Mouse (Mus musculus): ENCODE measurements around the gene Slc29a1. TPM values are rescaled to one million over a fixed set of nuclear protein-coding genes. Genes with fewer than 3 reads are reported as not detected.

Gene Slc29a1
- total and polyA plus RNA-seq, 3 experiments, result 58.4 to 88.0 (median 72.1) TPM

DNA sequence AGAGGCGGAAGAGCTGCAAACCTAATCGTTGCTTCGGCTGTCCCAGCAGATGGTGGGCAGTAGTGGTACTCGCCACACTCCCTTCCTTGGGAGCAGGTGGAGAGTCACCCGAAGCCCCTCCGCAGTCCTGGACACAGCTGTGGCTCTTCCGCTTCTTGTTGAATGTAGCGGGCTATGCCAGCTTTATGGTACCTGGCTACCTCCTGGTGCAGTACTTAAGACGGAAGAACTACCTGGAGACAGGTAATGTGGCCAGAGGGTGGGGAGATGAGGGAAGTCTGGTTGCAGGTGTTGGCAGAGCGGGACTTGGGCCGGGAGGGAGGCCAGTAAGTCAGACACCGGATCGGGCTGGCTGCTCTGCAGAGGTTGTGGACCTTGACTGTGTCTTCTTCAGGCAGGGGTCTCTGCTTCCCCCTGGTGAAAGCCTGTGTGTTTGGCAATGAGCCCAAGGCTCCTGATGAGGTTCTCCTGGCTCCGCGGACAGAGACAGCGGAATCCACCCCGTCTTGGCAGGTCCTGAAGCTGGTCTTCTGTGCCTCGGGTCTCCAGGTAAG is 34.8 kb downstream of the Slc29a1 start:
- TF ChIP-seq TCF12 (IDR thresholded peaks at IDR 0.05; ENCODE audit: low read depth, low read length) (no peak; the same call in 1 of the 2 replicates), CHD2 (IDR thresholded peaks at IDR 0.05; ENCODE audit: low read length) (peak; percentile 4; the same call in 1 of the 2 replicates), USF1 (IDR thresholded peaks at IDR 0.05; ENCODE audit: low read depth, low read length) (no peak), EP300 (IDR thresholded peaks at IDR 0.05; ENCODE audit: low read length) (no peak), NELFE (IDR thresholded peaks at IDR 0.05; ENCODE audit: low read depth, low read length) (peak; percentile 17; the same call in 1 of the 2 replicates), PAX5 (IDR thresholded peaks at IDR 0.05; ENCODE audit: low read length) (no peak), RCOR1 (conservative IDR thresholded peaks at IDR 0.05; ENCODE audit: low read depth, low read length) (no peak), SMC3 (IDR thresholded peaks at IDR 0.05; ENCODE audit: low read depth, low read length) (peak; percentile 1; the same call in 1 of the 2 replicates), BHLHE40 (IDR thresholded peaks at IDR 0.05; ENCODE audit: low read depth, low read length) (no peak), SIN3A (IDR thresholded peaks at IDR 0.05; ENCODE audit: low read length) (peak; percentile 19; the same call in 1 of the 2 replicates), IRF4 (IDR thresholded peaks at IDR 0.05; ENCODE audit: low read depth, low read length) (no peak), CTCF (conservative IDR thresholded peaks at IDR 0.05 in 1 of 2, IDR thresholded peaks at IDR 0.05 in 1 of 2; ENCODE audit: low read depth in 2 of 2, low read length in 2 of 2) (no peak)
- peak overlapping the region; percentile 89 for H3K9ac ChIP-seq (ENCODE audit: insufficient read depth, low read depth)
- H3K9me3 ChIP-seq (replicated peaks; ENCODE audit: low read length), result no peaks in the 10 kb centered on the region
- H3K4me3 ChIP-seq (replicated peaks in 1 of 3; ENCODE audit: low read depth in 2 of 3, low read length in 2 of 3, poor library complexity in 1 of 3), result peak overlapping the region; percentile 75 to 87 (median 80)
- dilution Hi-C loops (cut with MboI; ENCODE audit: extremely low pct_ligation_motif_present, extremely low pct_unique_long_range_greater_than_20kb, low sequenced_read_pairs) (no loop called here), in situ Hi-C loops (cut with MboI; ENCODE audit: low pct_ligation_motif_present, low pct_unique_long_range_greater_than_20kb, low sequenced_read_pairs) (no loop called here)
- peaks cover 43 to 74% of the 10 kb centered on the region in 2 experiments for H3K4me1 ChIP-seq (ENCODE audit: control insufficient read depth in 1 of 2, insufficient read depth in 2 of 2)
- peak overlapping the region; percentile 83 for H3K4me2 ChIP-seq (ENCODE audit: insufficient read depth, low read depth, poor library complexity, severe bottlenecking)
- peaks cover 58 to 74% of the 10 kb centered on the region in 2 experiments for H3K36me3 ChIP-seq (replicated peaks in 1 of 2; ENCODE audit: control insufficient read depth in 1 of 2, insufficient read depth in 1 of 2, low read length in 1 of 2)
- H3K27ac ChIP-seq (ENCODE audit: insufficient read depth, low read depth), result peak overlapping the region; percentile 98
- H3K27me3 ChIP-seq (replicated peaks), result no peaks in the 10 kb centered on the region
- no peak for DNase-seq (ENCODE audit: extremely low read depth)
- peaks cover 36% of the 10 kb centered on the region for H3K79me2 ChIP-seq (replicated peaks; ENCODE audit: control insufficient read depth, extremely low read depth, insufficient read depth, poor library complexity, severe bottlenecking)

DNA sequence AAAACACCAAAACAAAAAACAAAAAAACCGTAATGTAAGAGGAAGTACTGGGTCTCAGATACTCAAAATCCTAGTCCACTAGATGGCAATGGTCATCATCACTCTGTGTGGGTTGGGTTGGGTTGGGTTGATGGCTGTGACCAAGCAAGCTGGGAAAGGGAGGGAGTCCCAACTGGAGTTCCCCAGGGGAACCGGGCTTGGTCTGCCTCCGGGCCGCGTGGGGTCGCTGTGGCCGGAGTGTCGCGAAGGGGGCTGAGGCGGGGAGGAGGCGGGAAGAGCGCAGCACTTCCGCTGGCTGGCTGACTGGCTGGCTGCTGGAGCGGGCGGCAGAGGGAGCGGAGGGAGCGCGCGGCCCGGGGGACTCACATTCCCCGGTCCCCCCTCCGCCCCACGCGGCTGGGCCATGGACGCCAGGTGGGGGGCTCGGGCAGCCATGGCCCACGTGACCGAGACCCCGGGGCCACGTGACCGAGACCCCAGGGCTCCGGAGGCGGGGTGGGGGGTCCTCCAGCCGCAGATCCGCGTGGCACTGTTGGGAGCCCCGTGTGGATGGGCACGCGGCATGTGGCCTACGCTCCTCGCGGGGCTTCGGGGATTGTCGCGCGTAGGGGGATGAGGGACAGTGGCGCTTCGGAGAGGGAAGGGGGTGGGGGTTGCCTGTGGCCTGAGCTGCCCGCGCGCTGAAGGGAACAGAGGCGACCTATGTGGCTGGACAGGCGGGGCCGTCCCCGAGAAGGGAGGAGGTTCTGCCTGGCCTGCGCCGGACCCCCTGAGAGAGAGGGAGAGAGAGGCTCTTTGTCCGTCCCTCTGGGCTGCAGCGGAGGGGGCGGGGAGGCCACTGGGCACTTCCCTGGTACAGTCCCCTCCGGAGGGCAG is 35.5 kb downstream of the Slc29a1 start, which contains the start of gene Slc35b2:
Gene Slc35b2 (plus strand): TSS at position 220 of the 876 bp plus-strand sequence.
- H3K4me2 ChIP-seq (ENCODE audit: insufficient read depth, low read depth, poor library complexity, severe bottlenecking), result peak within 1 kb of the TSS; percentile 83
- peaks cover 57 to 73% of the 10 kb centered on the region in 2 experiments for H3K36me3 ChIP-seq (replicated peaks in 1 of 2; ENCODE audit: control insufficient read depth in 1 of 2, insufficient read depth in 1 of 2, low read length in 1 of 2)
- H3K79me2 ChIP-seq (replicated peaks; ENCODE audit: control insufficient read depth, extremely low read depth, insufficient read depth, poor library complexity, severe bottlenecking), result peaks cover 33% of the 10 kb centered on the region
- in situ Hi-C loops (cut with MboI; ENCODE audit: low pct_ligation_motif_present, low pct_unique_long_range_greater_than_20kb, low sequenced_read_pairs), result no loop called here
- peaks cover 39 to 67% of the 10 kb centered on the region in 2 experiments for H3K4me1 ChIP-seq (ENCODE audit: control insufficient read depth in 1 of 2, insufficient read depth in 2 of 2)
- no peaks in the 10 kb centered on the region for H3K9me3 ChIP-seq (replicated peaks; ENCODE audit: low read length)
- H3K4me3 ChIP-seq (replicated peaks in 1 of 3; ENCODE audit: low read depth in 2 of 3, low read length in 2 of 3, poor library complexity in 1 of 3), result peak within 1 kb of the TSS; percentile 75 to 87 (median 80)
- peak; percentile 85 for DNase-seq (ENCODE audit: extremely low read depth)
- H3K27ac ChIP-seq (ENCODE audit: insufficient read depth, low read depth), result peak within 1 kb of the TSS; percentile 98
- peak within 1 kb of the TSS; percentile 89 for H3K9ac ChIP-seq (ENCODE audit: insufficient read depth, low read depth)
- dilution Hi-C loops (cut with MboI; ENCODE audit: extremely low pct_ligation_motif_present, extremely low pct_unique_long_range_greater_than_20kb, low sequenced_read_pairs), result no loop called here
- no peaks in the 10 kb centered on the region for H3K27me3 ChIP-seq (replicated peaks)
- TF ChIP-seq SMC3 (IDR thresholded peaks at IDR 0.05; ENCODE audit: low read depth, low read length) (peak; percentile 49), USF2 (conservative IDR thresholded peaks at IDR 0.05; ENCODE audit: low read depth, low read length) (peak; percentile 74), RAD21 (IDR thresholded peaks at IDR 0.05; ENCODE audit: low read depth, low read length) (peak; percentile 15), BHLHE40 (IDR thresholded peaks at IDR 0.05; ENCODE audit: low read depth, low read length) (peak; percentile 96), CHD2 (IDR thresholded peaks at IDR 0.05; ENCODE audit: low read length) (peak; percentile 68), GABPA (IDR thresholded peaks at IDR 0.05; ENCODE audit: insufficient replicate concordance, low read depth, low read length) (peak; percentile 65; the same call in 1 of the 2 replicates), ZC3H11A (IDR thresholded peaks at IDR 0.05; ENCODE audit: low read depth, low read length) (no peak), MAZ (IDR thresholded peaks at IDR 0.05; ENCODE audit: low read depth, low read length) (peak; percentile 95), EP300 (IDR thresholded peaks at IDR 0.05; ENCODE audit: low read length) (no peak), ZMIZ1 (IDR thresholded peaks at IDR 0.05; ENCODE audit: low read depth, low read length) (peak; percentile 90), KAT2A (IDR thresholded peaks at IDR 0.05; ENCODE audit: insufficient replicate concordance, low read length) (peak; percentile 74; the same call in 1 of the 2 replicates), HCFC1 (IDR thresholded peaks at IDR 0.05; ENCODE audit: low read depth, low read length) (peak; percentile 81), CTCF (conservative IDR thresholded peaks at IDR 0.05 in 1 of 2, IDR thresholded peaks at IDR 0.05 in 1 of 2; ENCODE audit: low read depth in 2 of 2, low read length in 2 of 2) (peak in 1 of 2 experiments; percentile 85; a peak in 2 of 4 replicates), JUND (conservative IDR thresholded peaks at IDR 0.05; ENCODE audit: low read depth, low read length) (no peak), UBTF (IDR thresholded peaks at IDR 0.05; ENCODE audit: low read depth, low read length) (peak; percentile 90), NELFE (IDR thresholded peaks at IDR 0.05; ENCODE audit: low read depth, low read length) (peak; percentile 58; the same call in 1 of the 2 replicates), ETS1 (conservative IDR thresholded peaks at IDR 0.05; ENCODE audit: low read depth, low read length) (no peak; the same call in 1 of the 2 replicates), POLR2A (IDR thresholded peaks at IDR 0.05; ENCODE audit: low read depth, low read length) (peak; percentile 75), MEF2A (IDR thresholded peaks at IDR 0.05; ENCODE audit: borderline replicate concordance, low read depth, low read length) (peak; percentile 83), MXI1 (IDR thresholded peaks at IDR 0.05; ENCODE audit: low read depth, low read length) (peak; percentile 70; the same call in 1 of the 2 replicates), MAX (IDR thresholded peaks at IDR 0.05; ENCODE audit: low read length) (peak; percentile 76), SIN3A (IDR thresholded peaks at IDR 0.05; ENCODE audit: low read length) (peak; percentile 76), TBP (conservative IDR thresholded peaks at IDR 0.05; ENCODE audit: low read depth, low read length) (0 out of 2 replicates have a peak, but pooled peaks have one; percentile 7)

All from CH12.LX (cell line).